Mouse (Mus musculus): ENCODE measurements around the gene Tbx5. TPM values are rescaled to one million over a fixed set of nuclear protein-coding genes. Genes with fewer than 3 reads are reported as not detected.

The Tbx5 gene
- polyA plus RNA-seq (2021): not detected

DNA sequence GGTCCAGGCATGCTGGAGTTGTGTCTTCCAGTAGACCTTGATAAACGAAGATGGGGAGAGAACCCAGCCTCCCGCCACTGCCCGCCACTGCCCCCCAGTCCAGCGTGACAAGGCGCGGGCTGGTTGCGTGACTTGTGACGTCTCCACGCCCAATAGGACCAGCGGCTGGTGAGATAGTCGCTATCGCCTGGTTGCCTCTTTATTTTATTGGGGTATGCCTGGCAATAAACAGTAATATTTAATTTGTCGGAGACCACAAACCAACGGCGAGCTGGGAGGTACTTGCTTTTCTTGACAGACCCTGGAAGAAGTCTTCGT lies at the start of gene Tbx5:
Gene Tbx5 (plus strand): TSS at position 190 of the 318 bp plus-strand sequence.
- TF ChIP-seq CTCF (IDR thresholded peaks at IDR 0.05): no peak
- CTCF ChIA-PET: no interaction called here

GRCm38 (mm10) chr5:119785959-119786358 lies 46.5 kb upstream of the Tbx5 start:
- DNase-seq (ENCODE audit: low read depth, low spot score) (no peak), ATAC-seq (no peak)
- in situ Hi-C loops (cut with MboI; ENCODE audit: low pct_unique_long_range_greater_than_20kb): no loop called here
- no peak for TF ChIP-seq CTCF (IDR thresholded peaks at IDR 0.05)
- POLR2A ChIA-PET: no interaction called here
- H3K27me3 ChIP-seq: no peaks in the 10 kb centered on the region
- CTCF ChIA-PET: no interaction called here

More for the DNA sequence above, at the start of gene Tbx5:
- in situ Hi-C loops (cut with MboI; ENCODE audit: low pct_unique_long_range_greater_than_20kb): no loop called here
- ATAC-seq (no peak), DNase-seq (ENCODE audit: low read depth, low spot score) (no peak)
- POLR2A ChIA-PET: no interaction called here
- H3K27me3 ChIP-seq: peaks cover 59% of the 10 kb centered on the region

DNA sequence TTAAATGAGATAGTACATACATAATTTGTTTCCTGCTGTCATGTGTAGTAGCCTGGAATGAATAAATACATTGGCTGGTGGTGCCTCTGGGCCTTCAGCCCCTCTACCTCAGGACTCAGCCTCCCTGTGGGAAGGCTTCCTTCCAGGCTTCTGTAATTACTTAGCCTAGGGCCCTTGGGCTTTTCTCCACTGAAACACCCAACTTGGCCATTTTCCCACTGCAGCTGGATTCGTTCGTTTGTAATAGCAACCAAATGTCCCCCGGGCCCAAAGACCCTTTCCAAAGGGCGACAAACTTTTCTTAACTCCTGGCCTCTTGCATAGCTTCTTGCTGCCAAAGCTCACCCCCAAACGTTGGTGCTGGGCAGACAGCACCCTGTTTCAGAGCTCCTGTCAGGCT lies 40.8 kb upstream of the Tbx5 start:
- no peak for TF ChIP-seq CTCF (IDR thresholded peaks at IDR 0.05)
- in situ Hi-C loops (cut with MboI; ENCODE audit: low pct_unique_long_range_greater_than_20kb): no loop called here
- ATAC-seq: no peak
- no peak for DNase-seq (ENCODE audit: low read depth, low spot score)
- POLR2A ChIA-PET: no interaction called here
- H3K27me3 ChIP-seq: peaks cover 28% of the 10 kb centered on the region
- CTCF ChIA-PET: no interaction called here

GRCm38 (mm10) chr5:119793972-119794371 lies 38.5 kb upstream of the Tbx5 start:
- no peak for DNase-seq (ENCODE audit: low read depth, low spot score)
- CTCF ChIA-PET: no interaction called here
- POLR2A ChIA-PET: no interaction called here

GRCm38 (mm10) chr5:119795376-119795775 lies 37.1 kb upstream of the Tbx5 start:
- H3K27me3 ChIP-seq: peaks cover 59% of the 10 kb centered on the region
- in situ Hi-C loops (cut with MboI; ENCODE audit: low pct_unique_long_range_greater_than_20kb): no loop called here
- CTCF ChIA-PET: no interaction called here
- TF ChIP-seq CTCF (IDR thresholded peaks at IDR 0.05): no peak
- DNase-seq (ENCODE audit: low read depth, low spot score): no peak
- POLR2A ChIA-PET: no interaction called here
- no peak for ATAC-seq

More at GRCm38 (mm10) chr5:119793972-119794371, 38.5 kb upstream of the Tbx5 start:
- TF ChIP-seq CTCF (IDR thresholded peaks at IDR 0.05): no peak
- no peak for ATAC-seq
- in situ Hi-C loops (cut with MboI; ENCODE audit: low pct_unique_long_range_greater_than_20kb): no loop called here
- peaks cover 47% of the 10 kb centered on the region for H3K27me3 ChIP-seq

DNA sequence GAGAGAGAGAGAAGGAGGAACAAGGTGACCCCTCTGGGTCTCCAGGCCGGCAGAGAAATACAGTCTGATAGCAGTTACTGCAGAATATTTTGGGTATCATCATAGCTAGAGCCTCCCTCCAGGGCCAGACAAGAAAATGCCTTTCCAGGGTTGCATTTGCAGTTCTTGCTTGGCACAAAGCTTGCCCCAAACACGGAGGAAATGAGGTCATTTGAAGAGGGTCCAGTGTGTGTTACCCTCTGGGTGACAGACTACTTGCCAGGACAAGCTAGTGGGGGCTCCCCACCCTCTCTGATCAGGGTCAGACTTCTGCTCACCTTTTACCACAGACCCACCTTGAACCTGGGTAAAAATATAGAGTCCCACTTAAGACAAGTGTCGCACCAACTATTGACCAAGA lies 36.7 kb upstream of the Tbx5 start:
- ATAC-seq (no peak), DNase-seq (ENCODE audit: low read depth, low spot score) (no peak)
- no peak for TF ChIP-seq CTCF (IDR thresholded peaks at IDR 0.05)
- ChIA-PET CTCF (no interaction called here), POLR2A (no interaction called here)
- in situ Hi-C loops (cut with MboI; ENCODE audit: low pct_unique_long_range_greater_than_20kb): no loop called here
- H3K27me3 ChIP-seq: peaks cover 60% of the 10 kb centered on the region

DNA sequence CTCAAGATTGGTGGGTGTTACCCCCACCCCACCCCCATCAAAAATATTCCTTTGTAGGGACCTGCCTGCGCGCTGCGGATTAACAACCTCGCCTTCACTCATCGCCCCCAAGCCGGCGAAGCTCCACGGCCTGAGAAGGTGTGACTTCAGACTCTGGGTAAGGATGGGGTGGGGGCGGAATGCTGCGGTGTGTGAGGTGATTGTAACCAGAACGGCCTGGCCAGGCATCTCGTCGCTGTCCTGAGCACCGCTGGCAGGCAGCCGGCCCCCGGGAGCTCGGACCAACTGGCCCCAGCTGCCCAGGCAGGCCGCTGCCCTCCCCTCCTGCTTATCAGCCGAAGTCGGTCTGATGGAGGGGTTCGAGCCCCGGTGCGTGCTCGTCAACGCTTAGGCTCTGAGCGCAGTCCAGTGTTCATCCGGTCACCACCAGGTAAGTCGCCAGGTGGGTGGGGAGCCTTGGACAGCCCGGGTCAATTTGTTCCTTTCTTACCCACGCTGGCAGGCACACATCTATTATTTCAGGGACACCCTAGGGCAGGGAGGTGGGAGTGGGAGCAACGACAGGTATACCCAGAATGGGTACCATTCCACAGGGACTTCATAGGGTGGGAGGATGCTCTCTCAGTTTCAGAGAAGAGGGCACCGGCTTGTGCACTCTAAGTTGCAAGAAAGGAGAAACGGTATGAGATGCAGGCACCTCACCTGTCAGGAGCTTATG lies 35.9 kb upstream of the Tbx5 start:
- H3K27me3 ChIP-seq: peaks cover 68% of the 10 kb centered on the region
- DNase-seq (ENCODE audit: low read depth, low spot score) (no peak), ATAC-seq (no peak)
- TF ChIP-seq CTCF (IDR thresholded peaks at IDR 0.05): no peak
- POLR2A ChIA-PET: no interaction called here
- CTCF ChIA-PET: no interaction called here
- in situ Hi-C loops (cut with MboI; ENCODE audit: low pct_unique_long_range_greater_than_20kb): no loop called here

DNA sequence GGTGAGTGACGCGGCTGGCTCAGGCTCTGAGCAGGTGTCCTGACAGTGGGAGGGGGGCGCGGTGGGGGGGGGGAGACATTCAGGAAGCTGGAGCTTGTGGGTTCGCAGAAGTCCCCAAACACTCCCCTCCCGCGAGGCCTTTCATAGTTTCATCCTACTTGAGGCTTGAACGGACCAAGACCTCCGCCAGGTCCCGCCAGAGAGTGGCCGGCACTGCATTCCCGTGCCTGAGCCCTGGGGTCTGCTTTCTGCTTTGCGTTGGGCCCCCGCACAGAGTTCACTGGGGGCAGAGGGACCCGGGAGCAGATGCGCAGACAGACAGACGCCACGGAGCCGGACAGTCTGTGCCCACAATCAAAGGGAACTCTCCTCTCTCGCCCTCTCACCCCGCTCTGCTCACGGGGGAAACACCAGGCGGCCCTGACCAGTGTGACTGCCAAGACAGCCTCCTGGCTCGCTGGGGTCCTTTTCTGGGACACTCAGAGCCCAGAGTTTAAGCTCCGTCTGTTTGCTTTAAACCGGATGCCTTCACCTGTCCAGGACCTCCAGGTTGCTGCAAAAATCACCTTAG lies 34.8 kb upstream of the Tbx5 start:
- no peak for DNase-seq (ENCODE audit: low read depth, low spot score)
- peaks cover 77% of the 10 kb centered on the region for H3K27me3 ChIP-seq
- POLR2A ChIA-PET: no interaction called here
- TF ChIP-seq CTCF (IDR thresholded peaks at IDR 0.05): no peak
- ATAC-seq: no peak
- CTCF ChIA-PET: no interaction called here
- in situ Hi-C loops (cut with MboI; ENCODE audit: low pct_unique_long_range_greater_than_20kb): no loop called here

DNA sequence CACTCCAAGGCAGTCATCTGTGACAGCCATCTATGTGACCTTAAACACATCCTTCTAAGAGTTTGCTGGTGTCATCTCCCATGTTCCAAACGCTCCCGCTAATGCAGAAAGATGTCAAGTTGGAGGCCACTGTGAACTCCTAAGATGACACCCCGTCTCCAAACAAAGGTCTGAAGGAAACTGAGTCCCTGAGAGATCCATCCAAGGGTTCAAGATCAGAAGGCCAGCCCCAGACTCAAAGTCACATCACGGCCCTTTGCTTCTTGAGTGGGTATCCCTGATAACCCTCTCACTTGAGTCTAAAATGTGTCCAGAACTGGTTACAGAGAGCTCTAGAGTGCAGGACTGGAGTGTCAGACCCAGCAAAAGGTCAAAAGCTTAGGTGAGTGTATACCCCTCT lies 34.2 kb upstream of the Tbx5 start:
- in situ Hi-C loops (cut with MboI; ENCODE audit: low pct_unique_long_range_greater_than_20kb): no loop called here
- no peak for TF ChIP-seq CTCF (IDR thresholded peaks at IDR 0.05)
- ATAC-seq (no peak), DNase-seq (ENCODE audit: low read depth, low spot score) (no peak)
- POLR2A ChIA-PET: no interaction called here
- H3K27me3 ChIP-seq: peaks cover 83% of the 10 kb centered on the region
- CTCF ChIA-PET: no interaction called here

DNA sequence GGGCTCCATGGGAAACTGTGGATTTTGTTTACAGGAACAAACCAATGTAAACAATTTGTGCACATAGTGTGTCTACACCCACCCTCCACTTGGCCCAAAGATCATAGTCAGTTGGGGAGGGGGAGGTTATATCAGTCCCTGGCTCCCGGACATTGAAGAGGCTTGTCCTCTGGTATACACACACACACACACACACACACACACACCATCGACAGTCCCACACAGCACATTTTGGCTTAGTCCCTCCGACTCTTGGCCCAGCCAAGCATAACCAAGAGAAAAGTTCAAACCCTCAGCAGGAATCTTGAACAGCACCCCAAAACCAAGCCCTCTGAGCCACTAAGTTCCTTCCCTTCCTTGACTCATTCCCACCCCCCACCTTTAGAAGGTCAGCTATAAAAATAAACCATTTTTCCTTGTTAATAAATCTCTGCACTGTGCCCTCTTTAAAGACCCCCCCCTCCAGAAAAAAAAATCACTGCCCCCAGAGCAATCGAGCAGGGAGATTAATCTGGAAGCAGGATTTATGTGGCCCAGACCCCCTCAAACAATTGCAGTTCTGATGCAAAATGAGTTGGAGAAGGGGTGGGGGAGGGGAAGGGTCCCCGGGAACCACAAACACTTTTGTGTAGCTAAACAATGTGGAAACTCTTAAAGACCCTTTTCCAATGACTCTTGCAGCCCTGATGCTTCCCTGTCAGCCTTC lies 33.6 kb upstream of the Tbx5 start:
- H3K27me3 ChIP-seq: peaks cover 86% of the 10 kb centered on the region
- DNase-seq (ENCODE audit: low read depth, low spot score) (no peak), ATAC-seq (no peak)
- CTCF ChIA-PET: no interaction called here
- no peak for TF ChIP-seq CTCF (IDR thresholded peaks at IDR 0.05)
- POLR2A ChIA-PET: no interaction called here
- in situ Hi-C loops (cut with MboI; ENCODE audit: low pct_unique_long_range_greater_than_20kb): no loop called here

DNA sequence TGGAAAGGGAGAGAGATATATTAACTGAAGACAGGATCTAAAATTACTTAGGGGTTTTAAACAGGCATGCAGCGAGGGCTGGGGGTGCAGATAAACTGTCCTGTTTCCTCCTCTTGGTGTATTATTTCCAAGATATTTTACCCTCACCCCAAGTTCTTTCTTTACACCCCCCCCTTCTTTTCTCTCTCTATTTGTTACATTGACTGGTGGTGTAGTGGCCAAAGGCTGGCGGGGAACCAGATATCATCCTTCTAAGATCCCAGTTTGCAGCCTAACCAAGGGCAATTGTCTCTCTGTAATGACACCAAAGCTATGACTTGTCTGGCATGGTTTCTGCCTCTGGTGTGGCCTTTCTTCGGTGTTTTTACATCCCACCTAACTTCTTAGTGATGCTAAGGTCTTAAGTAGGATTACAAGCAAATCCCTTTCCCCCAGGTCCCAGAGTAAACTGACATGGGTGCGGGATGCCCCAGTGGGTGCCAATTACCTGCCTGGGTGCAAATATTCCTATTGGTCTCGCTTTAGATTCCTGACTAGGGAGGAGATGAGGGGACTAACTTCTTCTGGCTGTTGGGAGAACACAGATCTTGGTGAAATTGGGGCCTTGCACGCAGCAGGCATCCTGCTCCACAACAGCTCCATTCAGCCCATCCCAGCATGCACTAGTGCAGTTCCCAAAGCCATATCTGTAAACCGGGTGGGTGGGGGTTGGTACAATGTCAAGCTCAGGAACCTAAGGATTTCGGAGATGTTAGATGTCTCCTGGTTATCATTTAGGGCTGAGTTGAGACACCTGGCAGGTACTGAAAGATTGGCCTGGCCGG lies 32.8 kb upstream of the Tbx5 start:
- DNase-seq (ENCODE audit: low read depth, low spot score) (no peak), ATAC-seq (no peak)
- in situ Hi-C loops (cut with MboI; ENCODE audit: low pct_unique_long_range_greater_than_20kb): no loop called here
- POLR2A ChIA-PET: no interaction called here
- no peak for TF ChIP-seq CTCF (IDR thresholded peaks at IDR 0.05)
- CTCF ChIA-PET: no interaction called here
- H3K27me3 ChIP-seq: peaks cover 86% of the 10 kb centered on the region
